Mouse (Mus musculus) ovary, adult 10 weeks (tissue): Measurements from ENCODE around the gene Olfr316. TPM values are rescaled to one million over a fixed set of nuclear protein-coding genes. Genes with fewer than 3 reads are reported as not detected.

ENCODE experiments used
- polyA plus RNA-seq: library from polyadenylated mRNA; stranded (reverse); fragments of 350-450 nt; fragmentation: Illumina TruSeq; extraction: RNeasy Lipid Tissue Mini Kit (QIAGEN cat#74804); gene quantifications from one replicate; pipeline ENCODE4 v1.2.3, GENCODE M21; 2014

Olfr316 gene
- not detected for polyA plus RNA-seq

DNA sequence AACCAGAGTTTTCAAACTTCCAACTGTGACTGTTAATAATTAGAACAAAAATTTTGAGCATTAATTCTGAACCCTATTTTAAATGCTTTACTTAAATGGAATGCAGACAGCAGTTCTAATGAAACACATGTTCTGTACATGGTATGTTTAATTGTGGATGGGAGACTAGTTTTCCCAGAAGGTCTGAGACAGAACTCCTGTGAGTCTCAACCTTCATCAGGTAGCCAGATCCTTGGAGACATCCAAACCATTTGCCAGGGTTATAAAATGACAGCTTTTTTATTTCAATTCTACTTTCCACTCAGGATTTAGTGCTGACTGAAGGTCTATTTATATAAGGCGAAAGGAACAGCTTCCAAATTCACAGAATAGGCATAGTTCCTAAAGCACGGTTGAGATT, at the start of gene Olfr316:
Olfr316 (plus strand) TSS at position 301 of the 400 bp plus-strand sequence.

DNA sequence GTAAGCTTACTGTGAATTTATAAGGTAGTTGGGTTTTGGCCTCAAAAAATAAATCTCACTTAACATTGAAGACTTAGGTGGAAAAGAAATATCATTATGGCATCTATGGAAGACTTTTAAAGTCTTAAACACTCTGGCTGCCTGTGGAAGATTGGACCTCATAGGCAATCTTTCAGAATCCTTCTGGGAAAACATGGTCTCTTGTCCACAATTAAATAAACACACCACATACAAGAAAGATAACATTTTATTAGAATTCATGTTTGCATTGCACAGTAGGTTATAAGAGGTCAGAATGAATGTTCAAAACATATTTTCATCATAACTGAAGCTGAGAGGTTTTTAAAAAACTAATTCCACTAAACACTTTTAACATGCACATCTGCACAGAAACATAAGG, 28.6 kb upstream of the Olfr316 start, which contains the start of gene Olfr318:
Olfr318 (minus strand) TSS at position 101 of the 400 bp plus-strand sequence.

DNA sequence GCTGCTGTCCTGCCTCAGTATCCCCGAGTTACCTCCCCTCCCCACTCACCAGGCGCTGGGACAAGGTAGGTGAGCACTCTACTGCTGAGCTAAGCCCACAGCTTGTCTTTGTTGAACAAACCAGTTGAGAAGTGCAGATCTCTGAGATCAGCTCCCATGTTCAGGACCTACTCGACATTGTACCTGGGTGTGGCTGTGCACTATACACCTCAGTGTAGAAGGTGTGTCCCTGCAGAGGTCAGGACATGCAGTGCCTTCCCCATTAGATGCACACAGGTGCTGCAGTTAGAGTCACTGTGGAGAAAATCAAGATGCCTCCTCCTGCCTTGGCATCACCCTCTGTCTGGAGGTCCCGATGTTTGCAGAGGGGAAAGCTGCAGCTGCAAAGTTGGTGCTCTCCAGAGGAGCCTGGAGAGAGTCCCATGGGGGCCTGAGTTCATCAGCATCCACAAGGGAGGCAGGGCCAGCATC, 13.7 kb upstream of the Olfr316 start, which contains the start of gene Olfr317:
Olfr317 (minus strand) TSS at position 421 of the 471 bp plus-strand sequence.

DNA sequence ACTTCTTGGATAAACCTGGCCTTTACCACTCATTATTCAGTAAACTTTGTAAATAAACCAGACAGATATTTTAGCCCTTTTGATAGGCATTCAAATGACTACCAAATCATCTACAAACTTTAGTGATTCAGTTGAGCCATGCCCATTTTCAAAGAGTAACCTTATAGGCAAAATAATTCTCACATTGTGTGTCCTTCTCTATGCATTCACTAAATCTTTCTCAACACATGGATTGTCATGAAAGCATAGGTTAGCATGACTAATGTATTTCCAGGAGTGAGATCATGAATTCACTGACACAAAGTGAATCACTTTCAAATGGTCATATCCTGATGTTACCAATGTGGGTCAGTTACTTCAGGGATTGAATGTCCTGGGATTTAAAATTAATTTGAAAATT, 20.4 kb downstream of the Olfr316 start, which contains the start of gene Olfr315:
Olfr315 (plus strand) TSS at position 301 of the 400 bp plus-strand sequence.

DNA sequence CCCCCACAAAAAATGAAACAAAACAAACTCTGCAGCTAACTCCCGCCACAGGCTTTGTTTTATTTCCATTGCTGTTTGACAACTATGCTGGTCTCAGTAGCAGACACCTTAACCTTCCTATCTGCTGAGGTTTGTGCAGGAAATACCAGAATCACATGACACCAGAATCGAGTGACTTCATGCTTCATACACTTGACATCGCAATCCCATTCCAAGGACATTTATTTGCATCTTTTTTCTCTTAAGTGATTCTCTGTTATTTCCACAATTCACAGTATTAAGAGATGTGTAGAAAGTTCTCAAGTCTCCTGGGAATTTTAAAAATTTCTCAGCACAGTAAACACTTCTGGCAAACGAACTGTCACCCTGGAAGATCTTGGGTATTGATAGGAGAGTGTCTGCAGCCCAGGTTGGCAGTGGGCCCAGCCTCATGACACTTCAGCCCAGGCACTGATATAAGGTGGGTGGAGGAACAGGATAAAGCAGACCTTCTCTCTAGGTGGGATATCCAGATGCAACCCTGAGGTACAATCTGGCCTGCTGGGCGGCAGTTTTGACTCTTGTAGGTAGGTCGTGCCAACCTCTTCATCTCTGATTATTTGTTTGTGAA, 30.1 kb downstream of the Olfr316 start, which contains the start of gene Olfr314:
Olfr314 (plus strand) TSS at position 473 of the 610 bp plus-strand sequence.

DNA sequence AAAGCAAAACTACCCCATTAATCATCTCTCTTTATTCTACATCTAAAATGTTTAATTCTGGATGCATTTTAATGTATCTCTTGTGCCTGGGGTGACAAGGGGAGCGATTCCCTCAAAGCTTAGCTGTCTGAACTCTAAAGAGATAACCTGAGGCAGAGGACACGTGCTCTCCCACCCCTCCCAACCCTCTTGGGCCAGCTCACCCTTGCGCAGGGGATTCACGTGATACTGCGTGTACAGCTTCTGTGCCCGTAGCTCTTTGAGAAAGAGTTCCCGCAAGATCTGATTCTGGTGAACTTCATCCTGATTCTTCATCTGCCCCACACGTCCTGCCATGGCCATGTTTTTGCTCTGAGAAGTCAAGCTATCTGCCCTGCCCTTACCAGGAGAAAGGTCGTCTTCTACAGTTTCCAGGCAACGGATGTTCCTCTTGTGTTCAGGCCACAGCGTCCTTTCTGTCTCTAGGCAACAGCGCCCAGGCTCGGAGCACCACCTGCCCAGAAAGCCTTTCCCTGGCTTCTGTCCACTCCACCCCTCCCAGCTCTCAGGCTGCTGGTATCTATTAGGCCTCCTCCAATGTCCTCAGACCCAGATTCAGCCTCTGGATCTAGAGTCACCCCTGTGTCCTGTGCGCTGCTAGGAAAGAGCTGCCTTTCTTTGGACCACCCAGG, 49.2 kb downstream of the Olfr316 start, which contains the start of gene Fam183b:
Fam183b (minus strand) TSS at position 403 of the 671 bp plus-strand sequence.

Other genes with a start within 250 kb of the Olfr316 start
- 4.5 TPM for gene Olfr330, start 217.9 kb upstream of the Olfr316 start, polyA plus RNA-seq
- gene Olfr329-ps, start 206.3 kb upstream of the Olfr316 start, polyA plus RNA-seq: 5.1 TPM
- gene Olfr328, start 197.1 kb upstream of the Olfr316 start, polyA plus RNA-seq: 0.20 TPM
- not detected for gene Olfr224, start 182.2 kb upstream of the Olfr316 start, polyA plus RNA-seq
- not detected for gene Olfr325, start 175.0 kb upstream of the Olfr316 start, polyA plus RNA-seq
- gene Olfr324, start 157.6 kb upstream of the Olfr316 start, polyA plus RNA-seq: not detected
- 0.80 TPM for gene 2210407C18Rik, start 136.7 kb upstream of the Olfr316 start, polyA plus RNA-seq
- not detected for gene Olfr323, start 122.2 kb upstream of the Olfr316 start, polyA plus RNA-seq
- not detected for gene Trim58, start 112.3 kb upstream of the Olfr316 start, polyA plus RNA-seq
- gene Olfr322, start 94.0 kb upstream of the Olfr316 start, polyA plus RNA-seq: not detected
- gene Olfr320, start 71.6 kb upstream of the Olfr316 start, polyA plus RNA-seq: not detected
- not detected for gene Olfr319, start 53.6 kb upstream of the Olfr316 start, polyA plus RNA-seq
- gene Olfr318, start 28.7 kb upstream of the Olfr316 start, polyA plus RNA-seq: not detected
- not detected for gene Olfr317, start 13.5 kb upstream of the Olfr316 start, polyA plus RNA-seq
- gene Olfr315, start 20.5 kb downstream of the Olfr316 start, polyA plus RNA-seq: not detected
- not detected for gene Olfr314, start 30.2 kb downstream of the Olfr316 start, polyA plus RNA-seq
- gene Fam183b, start 49.2 kb downstream of the Olfr316 start, polyA plus RNA-seq: 17.5 TPM
- gene Olfr313, start 62.3 kb downstream of the Olfr316 start, polyA plus RNA-seq: not detected
- gene Olfr312, start 76.5 kb downstream of the Olfr316 start, polyA plus RNA-seq: not detected
- not detected for gene Olfr311, start 86.5 kb downstream of the Olfr316 start, polyA plus RNA-seq
- gene Gm12258, start 94.4 kb downstream of the Olfr316 start, polyA plus RNA-seq: 5.8 TPM
- gene 2810021J22Rik, start 114.5 kb downstream of the Olfr316 start, polyA plus RNA-seq: 13.6 TPM
- gene Zfp39, start 151.5 kb downstream of the Olfr316 start, polyA plus RNA-seq: 12.8 TPM
- not detected for gene Btnl10, start 165.2 kb downstream of the Olfr316 start, polyA plus RNA-seq
- gene Rnf187, start 186.2 kb downstream of the Olfr316 start, polyA plus RNA-seq: 10.8 TPM
- gene Hist3h2ba, start 196.2 kb downstream of the Olfr316 start, polyA plus RNA-seq: not detected
- 9.8 TPM for gene Hist3h2a, start 202.0 kb downstream of the Olfr316 start, polyA plus RNA-seq
- 0.14 TPM for gene Trim17, start 202.0 kb downstream of the Olfr316 start, polyA plus RNA-seq
- gene Trim11, start 225.4 kb downstream of the Olfr316 start, polyA plus RNA-seq: 0.57 TPM